Mouse (Mus musculus): ENCODE measurements around the gene Ints3.

Ints3 gene

DNA sequence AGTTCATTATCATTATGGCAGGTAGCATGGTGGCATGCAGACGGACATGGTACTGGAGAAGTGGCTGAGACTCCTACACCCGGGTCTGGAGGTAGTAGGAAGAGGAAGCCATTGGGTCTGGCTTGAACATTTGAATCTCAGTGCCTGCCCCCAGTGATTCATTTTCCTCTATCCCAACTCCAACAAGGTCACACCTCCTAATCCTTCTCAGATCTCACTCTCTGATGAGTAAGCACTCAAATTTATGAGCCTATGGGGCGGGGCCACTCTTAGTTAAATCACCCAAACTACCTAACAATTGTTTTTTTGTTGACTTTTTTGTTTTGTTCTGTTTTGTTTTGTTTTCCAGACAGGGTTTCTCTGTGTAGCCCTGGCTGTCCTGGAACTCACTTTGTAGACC, 10.6 kb upstream of the Ints3 start:
- DNase-seq = no peak

DNA sequence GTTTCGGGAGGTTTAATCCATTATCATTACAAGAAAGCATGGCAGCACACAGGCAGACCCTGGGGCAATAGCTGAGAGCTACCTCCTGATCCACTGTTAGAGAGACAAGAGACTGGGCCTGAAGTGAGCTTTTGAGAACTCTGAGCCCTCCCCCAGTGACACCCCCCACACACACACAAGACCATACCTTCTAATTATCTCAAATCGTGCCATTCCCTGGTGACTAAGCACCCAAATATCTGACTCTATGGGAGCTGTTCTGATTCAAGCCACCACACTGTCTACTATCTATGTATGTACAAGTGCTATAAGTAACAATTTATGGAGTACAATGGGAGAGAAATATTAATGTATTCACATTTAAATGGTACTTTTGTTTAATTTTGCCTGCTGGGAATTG, 7.3 kb upstream of the Ints3 start:
- DNase-seq = no peak

DNA sequence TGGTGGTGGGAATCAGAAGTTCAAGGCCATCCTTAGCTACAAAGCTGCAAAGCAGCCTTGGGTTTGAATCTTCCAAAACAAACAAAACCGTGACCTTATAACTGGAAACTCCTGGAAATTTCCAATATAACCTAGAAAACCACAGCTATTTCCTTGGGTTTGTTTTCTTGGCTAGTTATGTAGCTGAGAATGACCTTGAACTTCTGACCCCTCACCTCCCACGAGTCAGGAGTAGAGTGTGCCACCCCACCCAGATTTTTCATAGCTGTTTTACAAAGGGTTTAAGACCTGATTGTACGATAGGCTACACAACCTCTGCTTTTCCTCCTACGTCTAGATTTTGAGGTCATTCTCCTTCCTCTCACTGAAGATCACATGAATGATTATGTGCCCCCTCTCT, 3.7 kb upstream of the Ints3 start:
- no peak for DNase-seq

DNA sequence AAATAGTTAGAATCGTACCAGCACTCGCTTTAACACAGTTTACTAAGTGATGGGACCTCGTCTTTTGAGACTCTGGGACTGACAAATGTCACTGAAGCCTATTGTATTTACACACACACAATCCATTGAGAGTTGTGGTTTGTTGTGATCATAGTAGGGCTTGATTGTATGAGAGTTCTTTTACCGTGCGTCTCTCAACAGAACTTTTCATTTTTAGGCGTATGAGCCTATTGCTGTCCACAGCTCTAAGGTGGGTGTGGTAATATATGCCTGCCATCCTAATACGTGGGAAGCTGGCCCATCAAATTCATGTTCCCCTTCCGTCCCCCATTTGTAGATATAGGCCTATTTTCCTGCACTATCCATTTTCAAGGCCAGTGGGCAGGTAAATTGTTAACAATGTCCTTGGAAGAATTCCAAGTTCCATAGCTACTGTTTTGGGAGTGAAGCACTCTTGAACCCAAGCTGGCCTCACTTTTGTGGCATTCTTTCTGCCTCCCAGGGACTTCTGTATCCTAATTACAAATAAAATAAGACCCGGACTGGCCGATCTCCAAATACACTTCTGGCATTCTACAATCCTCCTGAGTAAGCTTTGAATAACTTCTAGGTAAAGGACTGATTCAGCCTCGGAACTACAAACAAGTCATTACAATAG, 780 bp upstream of the Ints3 start:
- peak; percentile 65 for DNase-seq

DNA sequence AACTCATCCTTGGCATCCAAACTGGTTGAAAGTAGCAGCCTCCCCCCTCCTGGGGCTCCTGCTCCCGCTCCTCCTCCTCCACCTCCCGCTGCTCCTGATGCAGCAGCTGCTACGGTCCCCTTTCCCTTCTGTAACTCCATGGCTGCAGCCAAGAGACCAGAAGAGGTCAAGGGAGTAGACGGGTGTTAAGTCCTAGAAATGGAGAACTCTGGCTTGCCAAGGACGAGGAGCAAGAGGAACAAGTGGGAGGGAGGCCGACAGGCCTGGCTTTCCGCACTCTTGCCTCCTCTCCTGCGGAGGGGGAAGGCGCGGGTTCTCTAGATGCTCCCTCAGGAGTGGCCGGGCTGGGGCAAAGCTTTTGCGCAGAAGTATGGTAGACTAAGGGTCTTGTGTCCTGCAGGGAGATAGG, 607 bp downstream of the Ints3 start:
- peak; percentile 45 for DNase-seq

DNA sequence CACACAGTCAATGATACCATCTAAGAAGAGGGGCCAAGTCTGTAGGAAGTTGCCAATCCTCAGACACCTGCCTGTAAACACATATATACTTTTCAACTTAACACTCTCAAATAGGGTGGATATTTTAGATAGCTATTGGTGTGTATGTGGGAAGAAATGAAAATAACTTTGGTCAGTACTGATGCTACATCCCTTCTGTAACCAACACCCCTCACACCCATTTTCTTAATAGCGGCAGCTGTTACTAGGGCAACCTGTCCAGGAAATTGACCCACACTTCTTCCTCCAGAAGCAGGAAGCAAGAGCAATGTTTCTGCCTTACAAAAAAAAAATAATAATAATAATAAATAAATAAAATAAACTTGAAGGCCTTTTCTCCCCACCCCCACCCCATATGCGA, 1.1 kb downstream of the Ints3 start:
- DNase-seq = no peak

DNA sequence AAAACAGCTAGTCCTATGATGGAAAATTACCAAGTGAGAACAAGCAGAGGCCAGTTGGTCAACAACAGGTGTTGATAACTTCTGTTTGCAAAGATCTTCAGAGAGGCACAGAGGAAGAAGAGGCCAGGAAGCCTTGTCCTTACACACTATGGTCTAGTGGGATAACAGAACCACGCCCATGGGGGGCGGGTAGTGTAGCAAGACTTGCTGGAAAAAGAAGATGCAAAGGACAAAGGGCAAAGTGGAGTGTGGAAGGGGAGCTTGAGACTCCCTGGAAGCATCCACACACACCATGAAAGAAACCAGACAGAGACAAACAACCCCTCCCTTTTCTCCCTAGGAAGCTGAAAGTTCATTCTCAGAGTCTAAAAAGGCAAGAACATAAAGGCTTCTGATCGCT, 3.8 kb downstream of the Ints3 start:
- DNase-seq = no peak

DNA sequence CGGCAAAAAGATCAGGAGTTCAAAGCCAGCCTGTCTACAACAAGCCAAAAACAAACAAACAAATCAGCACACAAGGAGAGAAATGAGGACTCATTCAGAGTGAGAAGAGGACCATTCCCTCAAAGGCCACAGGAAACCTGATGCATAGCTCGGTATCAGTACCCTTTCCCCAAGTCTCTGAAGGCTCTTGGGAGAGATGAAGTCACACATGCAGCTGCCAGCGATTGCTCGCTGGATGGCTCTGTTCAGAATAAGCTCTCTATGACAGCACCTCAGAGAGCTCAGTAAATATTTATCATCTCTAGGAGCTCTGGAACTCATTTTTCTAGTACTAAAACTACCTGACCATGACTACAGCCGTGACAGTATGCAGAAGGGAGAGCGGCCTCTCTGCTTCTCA, 5.2 kb downstream of the Ints3 start:
- DNase-seq = no peak

DNA sequence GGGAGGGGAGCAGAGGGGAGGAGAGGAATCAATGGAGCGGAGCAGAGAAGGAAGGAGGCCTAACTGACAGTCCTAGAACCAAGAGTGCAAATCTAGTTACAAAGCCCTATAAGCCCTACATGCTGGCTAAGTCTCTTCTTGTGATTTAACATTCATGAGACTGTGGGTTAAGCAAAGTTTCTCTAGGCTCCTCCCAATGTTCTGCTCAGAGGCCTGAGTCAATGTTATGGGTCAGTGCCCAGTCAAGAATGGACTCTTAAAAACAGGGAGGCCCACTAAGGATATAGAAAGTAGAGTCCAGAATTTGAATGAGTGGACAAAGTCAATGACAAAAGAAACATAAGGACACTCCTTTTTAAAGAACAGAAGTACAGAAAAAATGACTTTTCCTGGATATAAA, 5.8 kb downstream of the Ints3 start:
- no peak for DNase-seq

DNA sequence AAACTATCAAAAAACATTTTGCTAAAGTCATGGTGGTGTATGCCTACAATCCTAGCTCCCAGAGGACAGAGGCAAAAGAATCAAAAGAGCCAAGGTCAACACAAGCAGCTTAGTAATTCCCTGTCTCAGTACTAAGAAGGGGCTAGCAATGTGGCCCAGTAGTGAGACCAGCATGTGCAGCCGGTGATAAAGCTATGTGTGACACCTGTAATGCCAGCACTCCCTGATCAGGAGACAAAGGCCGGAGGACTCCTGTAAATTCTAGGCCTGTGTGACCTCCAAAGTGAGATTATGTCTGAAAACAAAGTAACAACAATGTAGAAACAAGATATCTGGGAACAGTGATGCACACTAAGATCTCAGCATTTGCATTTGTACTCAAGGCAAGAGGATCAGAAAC, 7.9 kb downstream of the Ints3 start:
- DNase-seq = no peak

DNA sequence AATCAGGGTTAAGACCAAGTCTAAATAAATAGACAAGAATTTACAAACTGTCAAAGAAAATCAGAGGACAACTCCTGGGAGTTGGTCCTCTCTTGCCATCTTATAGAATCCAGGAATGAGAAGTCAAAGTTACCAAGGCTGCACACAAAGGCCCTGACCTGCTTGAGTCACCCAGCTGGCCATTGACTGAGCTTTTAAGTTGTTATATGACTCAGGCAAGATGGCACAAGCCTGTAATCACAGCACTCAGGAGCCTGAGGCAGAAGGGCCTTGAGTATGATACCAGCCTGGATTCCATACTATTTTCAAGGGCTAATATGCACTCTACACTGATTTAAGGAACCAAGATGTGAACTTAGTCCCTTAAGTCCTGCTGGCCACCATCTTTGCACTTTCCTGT, 9.9 kb downstream of the Ints3 start:
- DNase-seq = no peak

DNA sequence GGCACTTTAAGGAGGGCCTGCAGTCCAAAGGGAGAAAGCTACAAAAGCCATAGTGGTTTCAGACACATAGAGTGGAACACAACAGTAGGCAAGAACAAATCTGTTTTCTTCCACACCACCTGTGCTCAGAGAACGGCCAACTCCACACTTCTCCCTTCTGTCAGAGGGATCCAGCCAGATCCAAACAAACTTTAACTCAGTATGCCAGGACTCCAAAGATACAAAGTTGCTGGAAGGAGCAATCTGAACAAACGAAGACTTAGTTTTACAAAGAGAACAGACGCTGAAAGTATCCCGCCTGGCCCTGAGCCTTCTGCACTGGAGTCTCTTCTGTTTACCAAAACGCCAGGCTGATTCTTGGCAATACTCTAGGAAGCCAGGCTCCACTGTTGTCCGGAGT, 12.7 kb downstream of the Ints3 start:
- DNase-seq = no peak

DNA sequence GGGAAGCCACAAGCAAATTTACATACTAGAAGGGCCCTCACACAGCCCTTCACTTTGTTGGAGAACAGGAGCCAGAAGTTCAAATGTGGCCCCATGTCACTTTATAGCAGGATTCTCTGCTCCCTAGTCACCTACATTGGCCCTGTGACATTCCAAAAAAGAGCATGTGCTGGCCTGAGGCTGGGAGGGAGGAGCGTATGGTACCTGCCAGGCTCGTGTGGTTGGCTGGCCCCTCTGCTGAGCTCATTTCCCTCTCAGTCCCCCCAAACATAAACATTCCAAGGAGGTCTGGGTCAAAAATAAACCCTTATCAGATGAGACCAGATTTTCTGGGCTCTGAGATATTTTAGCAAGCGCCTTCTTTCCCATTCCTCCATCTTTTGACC, 20.4 kb downstream of the Ints3 start:
- DNase-seq = no peak

DNA sequence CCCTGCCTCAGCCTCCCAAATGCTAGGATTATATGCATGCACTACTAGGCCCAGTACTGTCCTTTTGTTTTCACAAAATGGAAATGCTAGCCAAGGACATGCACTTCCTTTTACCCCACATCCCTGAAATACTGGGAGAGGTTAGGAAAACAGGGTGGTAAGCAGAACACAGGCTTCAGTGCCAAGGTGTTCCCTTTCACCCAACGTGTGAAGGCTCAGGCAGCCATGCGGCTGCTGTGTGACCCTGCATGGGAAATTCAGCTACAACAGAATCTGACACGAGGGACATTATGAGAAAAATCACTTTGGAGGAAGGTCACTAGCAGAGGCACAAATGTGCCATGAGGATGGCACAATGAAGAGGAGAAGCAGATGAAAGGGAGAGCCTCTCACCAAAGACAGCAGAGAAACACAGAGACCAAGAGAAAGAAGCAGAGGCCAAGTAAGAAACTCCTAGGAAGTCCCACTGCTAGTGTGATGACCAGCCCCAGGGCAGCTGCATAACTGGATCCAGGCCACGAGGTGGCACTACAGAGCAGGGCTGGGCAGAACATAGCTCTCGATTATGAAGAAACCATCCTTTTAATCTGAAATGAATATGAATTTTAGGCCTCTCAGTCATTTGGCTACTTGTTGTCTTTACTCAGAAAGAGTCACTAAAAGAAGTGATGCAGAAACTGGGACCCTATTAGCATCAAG, 21.0 kb downstream of the Ints3 start:
- DNase-seq = peak; percentile 52

DNA sequence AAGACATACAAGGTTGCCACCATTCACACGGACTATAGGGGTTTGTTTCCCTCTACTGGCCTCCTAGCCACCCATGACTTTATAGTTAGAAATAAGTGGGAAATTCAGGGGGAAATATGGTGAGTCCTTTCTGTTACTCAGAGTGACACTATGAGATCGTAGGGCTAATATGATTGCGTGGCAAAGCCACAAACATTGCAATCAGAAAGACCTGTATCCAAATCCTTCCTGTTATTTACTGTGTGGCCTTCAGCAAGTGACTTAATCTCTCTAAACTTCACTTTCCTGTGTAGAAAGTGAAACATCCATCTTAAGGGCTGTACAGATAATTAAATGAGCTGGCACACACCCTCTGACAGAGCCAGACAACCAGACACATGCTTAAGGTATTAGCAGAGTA, 24.7 kb downstream of the Ints3 start:
- DNase-seq = no peak

DNA sequence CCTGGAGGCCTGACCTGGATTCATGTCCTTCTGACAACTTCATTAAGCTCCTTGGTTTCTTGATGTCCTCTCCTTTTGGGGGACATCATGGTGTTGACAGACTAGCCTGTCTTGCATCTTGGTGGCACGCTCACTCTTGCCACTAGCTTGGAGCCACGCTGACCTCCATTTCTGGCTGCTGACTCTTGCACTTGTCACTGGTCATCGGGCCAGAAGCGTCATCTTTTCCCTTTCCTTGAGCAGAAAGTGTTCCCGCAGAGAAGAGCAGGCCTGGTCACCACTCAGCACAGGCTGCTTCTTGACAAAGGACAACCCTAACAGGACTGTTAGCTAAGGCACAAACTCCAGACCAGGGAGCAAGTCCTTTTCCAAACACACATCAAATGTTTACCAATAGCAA, 27.0 kb downstream of the Ints3 start:
- DNase-seq = no peak

DNA sequence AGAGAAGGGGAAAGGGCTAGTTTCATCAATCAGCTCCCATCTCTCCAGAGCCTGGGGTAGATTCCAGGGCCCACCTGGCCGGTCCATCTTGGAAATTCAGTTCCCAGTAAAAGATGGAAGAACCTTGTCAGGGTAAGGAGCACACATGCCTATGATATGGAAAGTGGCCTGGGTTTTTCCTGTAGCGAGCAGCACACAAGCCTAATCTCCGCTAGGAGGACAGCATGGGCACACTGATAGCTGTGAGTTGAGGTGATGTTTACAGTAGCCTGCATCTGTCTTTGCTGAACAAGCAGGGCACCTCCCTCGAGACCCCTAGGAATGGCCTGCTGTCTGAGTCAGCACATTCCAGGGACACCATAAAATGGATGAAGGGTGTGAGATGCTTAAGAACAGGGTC, 28.8 kb downstream of the Ints3 start:
- DNase-seq = no peak

DNA sequence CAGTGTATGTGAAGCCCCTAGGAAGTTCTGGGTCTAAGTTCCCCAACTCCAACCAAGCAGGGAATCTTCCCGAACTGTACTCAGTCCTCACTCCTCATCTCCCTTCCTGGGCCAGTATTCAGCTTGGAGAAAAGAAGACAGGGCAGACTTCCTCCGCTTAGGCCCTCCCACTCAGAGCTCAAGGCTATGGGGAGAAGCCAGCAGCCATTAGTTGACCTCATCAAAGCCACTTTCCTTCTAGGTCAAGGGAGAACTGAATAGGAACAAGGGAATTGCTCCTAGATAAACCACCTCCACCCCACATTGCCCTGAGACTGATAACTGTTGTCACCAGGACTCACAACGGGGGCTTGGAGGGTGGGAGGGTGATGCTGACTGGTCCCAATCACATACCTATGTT, 29.3 kb downstream of the Ints3 start:
- no peak for DNase-seq

DNA sequence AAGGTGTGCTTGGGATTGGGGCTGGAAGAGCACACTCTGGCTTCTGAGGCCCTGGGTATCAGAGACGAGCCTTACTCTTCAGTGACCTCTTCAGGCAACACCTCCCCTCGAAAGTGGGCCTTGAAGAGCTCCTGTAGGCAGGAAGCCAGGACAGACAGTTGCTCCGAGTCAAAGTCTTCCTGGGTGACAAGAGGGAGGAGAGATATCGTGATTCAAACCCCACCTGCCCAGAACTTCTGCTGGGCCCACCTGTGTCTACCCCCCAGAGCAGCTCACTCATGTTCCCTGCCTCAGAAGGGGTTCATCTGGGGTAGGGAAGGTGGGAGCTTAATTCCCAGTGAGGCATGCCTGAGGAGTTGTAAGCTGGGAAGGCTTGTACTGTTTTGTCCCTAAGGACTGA, 32.4 kb downstream of the Ints3 start:
- DNase-seq = no peak

DNA sequence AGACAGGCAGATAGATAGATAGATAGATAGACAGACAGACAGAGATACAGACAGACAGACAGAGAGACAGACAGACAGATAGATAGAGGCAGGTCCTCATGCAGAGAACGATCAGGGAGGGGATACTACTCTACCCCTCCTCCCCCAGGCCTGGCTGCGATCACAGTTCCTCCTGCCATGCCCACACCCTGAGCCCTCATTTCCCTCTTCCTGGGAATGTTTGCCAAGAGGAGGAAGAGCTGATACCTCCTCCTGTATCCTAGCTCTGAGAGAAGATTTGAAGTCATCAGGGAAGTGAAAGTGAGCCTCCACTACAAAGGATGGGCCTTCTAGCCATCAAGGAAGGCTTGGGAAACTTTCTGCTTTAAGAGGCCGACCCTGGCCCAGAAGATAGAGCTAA, 37.8 kb downstream of the Ints3 start:
- DNase-seq = no peak

DNA sequence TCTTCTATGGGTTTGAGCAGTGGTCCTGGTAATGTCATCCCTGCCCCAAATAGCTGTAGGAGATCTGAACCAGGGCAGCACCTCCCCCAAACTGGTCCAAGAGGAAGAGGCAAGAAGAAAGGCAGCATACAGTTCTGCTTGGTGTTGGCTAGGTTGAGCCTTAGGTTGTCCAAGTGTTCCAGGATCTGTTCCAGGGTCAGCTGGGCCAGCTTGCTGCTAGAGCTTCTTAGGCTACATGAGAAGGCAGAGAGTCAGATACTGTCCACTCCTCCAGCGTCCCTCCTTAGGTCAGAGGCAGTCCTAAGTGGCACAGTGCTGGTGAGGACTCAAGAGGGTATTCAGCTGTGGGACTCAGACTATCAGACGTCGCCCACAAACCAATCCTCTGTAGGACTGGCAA, 40.8 kb downstream of the Ints3 start:
- DNase-seq = no peak

DNA sequence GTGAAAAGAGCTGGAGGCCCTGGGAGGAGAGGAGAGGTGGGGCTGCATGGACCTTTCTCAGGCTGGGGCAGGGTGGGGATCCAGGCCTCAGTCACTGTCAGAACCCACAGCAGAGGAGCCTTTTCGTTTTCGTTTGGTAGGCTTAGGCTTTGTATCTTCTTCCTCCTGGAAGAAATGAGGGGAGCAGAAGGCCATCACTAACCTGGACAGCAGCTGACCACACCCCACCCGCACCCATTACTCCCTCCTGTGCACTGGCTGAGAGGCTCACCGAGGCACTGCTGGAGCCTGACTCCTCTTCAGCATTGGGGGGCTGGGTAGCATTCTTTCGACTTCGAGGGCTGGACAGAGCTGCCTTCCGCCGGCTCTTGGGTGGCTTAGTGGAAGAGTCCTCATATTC, 41.5 kb downstream of the Ints3 start:
- no peak for DNase-seq

DNA sequence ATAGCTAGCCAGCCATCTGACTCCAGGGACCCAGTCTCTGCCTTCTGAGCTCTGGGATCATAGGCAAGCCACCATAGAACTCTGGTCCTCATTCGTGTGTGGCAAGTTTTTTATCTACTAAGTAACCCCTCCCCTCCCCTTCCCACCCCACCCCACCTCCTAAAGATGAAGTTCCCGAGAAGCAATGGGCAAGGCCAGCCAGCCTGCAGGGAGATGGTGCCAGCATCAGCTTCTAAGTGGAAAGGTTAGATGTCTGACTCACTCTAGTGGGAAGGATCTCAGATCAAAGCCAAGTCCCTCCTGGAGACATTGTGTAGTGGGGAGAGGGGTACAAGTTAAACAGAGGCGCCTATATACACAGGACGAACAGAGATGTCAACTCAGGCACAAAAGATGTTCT, 42.4 kb downstream of the Ints3 start:
- DNase-seq = no peak

DNA sequence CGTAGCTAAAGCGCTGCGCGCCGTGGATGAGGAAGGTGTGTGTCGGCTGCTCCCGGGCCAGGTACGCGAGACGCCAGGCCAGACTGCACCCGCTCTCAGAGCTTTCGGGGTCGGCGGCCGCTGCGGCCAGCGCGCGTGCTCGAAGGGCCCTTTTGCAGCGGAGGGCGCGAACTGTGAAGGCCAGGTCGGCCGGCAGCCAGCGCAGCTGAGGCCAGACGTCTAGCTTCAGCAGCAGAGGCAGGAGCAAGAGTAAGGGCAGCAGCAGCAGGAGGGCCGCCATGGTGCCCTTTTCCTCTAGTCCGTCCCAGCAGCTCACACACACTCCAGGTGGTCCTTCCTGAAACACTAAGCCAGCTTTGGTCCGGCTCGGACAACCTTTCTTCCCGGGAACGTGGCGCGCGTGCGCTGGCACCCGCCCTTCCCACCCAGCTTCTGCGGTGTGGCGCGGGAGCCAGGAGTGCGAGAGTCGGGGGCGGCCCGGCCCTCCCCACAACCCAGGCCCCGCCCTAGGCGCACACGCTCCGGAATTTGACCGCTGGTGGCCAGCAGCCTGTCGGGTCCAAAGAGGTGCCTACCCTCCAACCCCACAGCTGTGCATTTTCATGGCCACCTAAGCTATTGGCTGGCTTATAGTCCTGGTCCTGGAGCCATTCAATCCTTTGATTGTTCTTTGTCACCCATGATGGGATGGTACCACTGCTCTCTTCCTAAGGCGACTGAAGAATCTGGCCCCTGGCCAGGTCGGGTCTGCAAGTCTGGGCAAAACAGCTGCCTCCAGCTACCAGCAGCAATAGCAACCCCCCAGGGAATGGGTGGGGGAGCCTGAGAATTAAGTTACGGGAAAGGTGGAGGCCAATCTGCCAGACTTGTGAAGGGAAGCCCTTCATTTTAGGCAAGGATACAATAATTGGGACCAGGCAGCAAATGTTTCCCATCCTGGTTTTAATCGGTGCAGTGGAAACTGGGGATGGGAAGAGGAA, 43.6 kb downstream of the Ints3 start, which contains the start of gene Slc27a3:
TSS of gene Slc27a3 (minus strand) at position 428 of the 980 bp plus-strand sequence.
- DNase-seq = peak; percentile 34
